Mouse (Mus musculus) gastrocnemius, postnatal 36 days (tissue): ENCODE data around the gene Vps4b. TPM values are rescaled to one million over a fixed set of nuclear protein-coding genes. Genes with fewer than 3 reads are reported as not detected.
A peak's percentile ranks its signal among the peaks of the same experiment; 100 is the strongest.
"Not testable (repeated sequence)": the region's sequence is repeated elsewhere in the genome, so short reads cannot be mapped to it uniquely, and the experiment has no call there.

Experiments
- DNase-seq, 2 experiments: peaks; one replicate each; pipeline ENCODE4 v3.0.0; 2022
- intact Hi-C: fragments of 180-260 bp; cut with DNase I; formaldehyde crosslinking; loops from one replicate; pipeline ENCODE4 v1.15.1; 2025
- total RNA-seq, 2 experiments: library from RNA; stranded (reverse); gene quantifications; 2 replicates each; pipeline ENCODE4 v1.2.3; 2021

Vps4b gene
- total RNA-seq, 2 experiments from 2014 or later = 18.0 to 18.5 TPM

- no peak for DNase-seq
- intact Hi-C loops = loop anchor here (2.0 kb wide), 1 partner anchor 38 kb away; the partner anchor contains the start of gene Vps4b
Measured at GRCm38 (mm10) chr1:106758734-106759571, 37.6 kb downstream of the Vps4b start.

DNA sequence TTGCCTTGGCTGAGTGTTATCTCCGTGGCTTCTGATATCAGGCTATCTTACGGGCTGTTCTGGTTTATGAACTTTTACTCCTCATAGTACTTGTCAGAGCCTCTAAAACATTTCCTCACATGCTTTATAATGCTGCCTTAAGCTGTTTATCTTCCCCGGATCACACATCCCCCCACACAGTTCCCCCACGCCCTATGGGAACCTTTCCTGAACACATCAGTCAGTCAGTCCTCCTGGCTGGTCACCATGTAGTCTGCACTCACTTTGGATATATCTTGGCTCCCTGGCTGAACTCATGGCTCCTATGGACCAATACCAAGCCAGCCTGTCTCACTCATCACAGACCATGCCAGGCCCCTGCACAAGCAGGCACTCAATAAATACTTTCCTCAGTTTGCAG is 39.9 kb downstream of the Vps4b start:
- intact Hi-C loops = no loop called here
- DNase-seq = no peak

GRCm38 (mm10) chr1:106752013-106752412 is 44.5 kb downstream of the Vps4b start:
- intact Hi-C loops = no loop called here
- no peak for DNase-seq

DNA sequence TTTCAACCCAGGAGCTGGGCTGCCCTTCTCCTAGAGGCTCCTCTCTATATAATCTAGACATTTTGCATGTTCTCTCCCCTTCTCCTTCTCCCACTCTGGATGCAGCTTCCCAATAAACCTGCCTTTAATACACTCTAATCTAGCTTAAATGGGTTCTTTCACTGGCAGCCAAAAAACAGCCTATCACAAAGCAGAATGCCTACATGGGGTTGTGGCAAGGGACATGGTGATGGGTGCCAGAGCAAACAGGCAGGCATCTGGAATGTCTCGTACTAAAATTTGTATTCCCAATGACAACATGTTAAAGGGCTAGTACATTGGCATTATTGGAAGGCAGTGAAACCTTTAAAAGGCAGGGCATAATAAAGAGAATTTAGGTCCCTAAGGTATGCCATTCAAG is 45.9 kb downstream of the Vps4b start:
- no peak for DNase-seq
- intact Hi-C loops = no loop called here

- intact Hi-C loops = no loop called here
- no peak for DNase-seq
Measured at GRCm38 (mm10) chr1:106748555-106749315, 47.8 kb downstream of the Vps4b start.

- intact Hi-C loops = no loop called here
Measured at GRCm38 (mm10) chr1:106742980-106743379, 53.5 kb downstream of the Vps4b start.

GRCm38 (mm10) chr1:106740735-106741134 is 55.8 kb downstream of the Vps4b start:
- DNase-seq = no peak
- intact Hi-C loops = no loop called here

More at GRCm38 (mm10) chr1:106742980-106743379, 53.5 kb downstream of the Vps4b start:
- no peak for DNase-seq

DNA sequence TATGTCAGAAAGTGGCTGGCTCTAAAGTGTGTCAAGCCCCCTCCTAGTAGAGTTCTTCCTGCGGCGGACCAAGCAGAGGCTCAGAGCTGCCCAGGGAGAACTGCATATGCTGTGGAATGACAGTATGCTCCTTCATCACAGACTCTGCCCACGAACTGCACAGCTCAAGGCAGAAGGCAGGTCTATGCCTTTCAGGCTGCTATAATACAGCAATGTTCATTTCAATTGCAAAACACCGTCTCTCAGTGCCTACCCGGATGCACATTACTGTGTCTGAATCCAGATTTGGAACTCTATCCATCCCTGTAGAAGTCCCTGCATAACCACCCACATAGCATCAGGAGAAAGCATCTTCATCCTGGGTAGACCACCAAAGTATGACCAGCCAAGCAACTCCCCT is 56.7 kb downstream of the Vps4b start:
- intact Hi-C loops = loop anchor here (5.0 kb wide), 1 partner anchor 313 kb away; no protein-coding TSS in a partner anchor
- no peak for DNase-seq

- intact Hi-C loops = loop anchor here (5.0 kb wide), 1 partner anchor 311 kb away; no protein-coding TSS in a partner anchor
- DNase-seq = no peak
Measured at GRCm38 (mm10) chr1:106738092-106738491, 58.4 kb downstream of the Vps4b start.

- intact Hi-C loops = loop anchor here (5.0 kb wide), 1 partner anchor 309 kb away; no protein-coding TSS in a partner anchor
- DNase-seq = no peak
Measured at GRCm38 (mm10) chr1:106736211-106736610, 60.3 kb downstream of the Vps4b start.

GRCm38 (mm10) chr1:106735586-106735985 is 60.9 kb downstream of the Vps4b start:
- DNase-seq = no peak
- intact Hi-C loops = loop anchor here (5.0 kb wide), 1 partner anchor 308 kb away; no protein-coding TSS in a partner anchor

- no peak for DNase-seq
- intact Hi-C loops = no loop called here
Measured at GRCm38 (mm10) chr1:106722061-106722460, 74.5 kb downstream of the Vps4b start.

DNA sequence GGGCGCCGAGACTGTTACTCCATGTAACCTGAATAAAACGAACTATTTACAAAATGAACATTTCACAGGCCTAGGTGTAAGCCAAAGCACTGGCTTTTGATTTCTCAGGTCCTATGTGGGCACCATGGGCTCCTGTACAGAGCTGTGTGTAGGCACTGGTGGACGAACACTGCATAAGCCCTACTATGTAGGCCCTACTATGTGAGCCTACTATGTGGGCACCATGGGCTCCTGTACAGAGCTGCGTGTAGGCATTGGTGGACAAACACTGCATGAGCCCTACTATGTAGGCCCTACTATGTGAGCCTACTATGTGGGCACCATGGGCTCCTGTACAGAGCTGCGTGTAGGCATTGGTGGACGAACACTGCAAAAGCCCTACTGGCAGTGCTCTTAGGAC is 78.8 kb downstream of the Vps4b start:
- intact Hi-C loops = loop anchor here (2.0 to 5.0 kb wide), 3 partner anchors 175 to 290 kb away; no protein-coding TSS in a partner anchor
- not testable (repeated sequence) for DNase-seq

DNA sequence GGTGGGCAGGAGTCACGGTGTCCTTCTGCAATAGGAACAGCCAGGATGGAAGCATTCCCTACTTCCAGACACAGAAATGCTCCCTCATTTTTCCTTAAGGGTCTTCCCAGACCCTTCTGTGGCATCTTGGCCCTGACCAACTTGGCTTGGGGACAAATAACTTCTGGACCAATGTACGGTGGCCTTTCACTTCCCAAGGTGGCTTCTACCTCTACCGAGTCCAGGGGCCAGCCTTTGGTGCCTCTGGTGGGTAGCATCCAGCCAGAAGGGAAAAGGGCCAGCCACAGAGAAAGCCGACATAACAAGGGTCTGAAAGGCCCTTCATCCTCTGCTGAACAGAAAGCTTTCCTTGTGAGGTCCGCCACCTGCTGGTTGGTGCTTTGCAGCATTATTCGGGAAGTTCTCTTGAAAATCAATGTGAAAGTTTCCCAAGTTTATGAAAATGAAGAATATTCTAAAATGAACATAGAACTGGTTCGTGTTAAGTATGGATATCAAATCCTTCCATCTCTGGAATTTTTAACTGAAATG is 79.4 kb downstream of the Vps4b start:
- intact Hi-C loops = loop anchor here (2.0 to 5.0 kb wide), 3 partner anchors 174 to 290 kb away; no protein-coding TSS in a partner anchor

GRCm38 (mm10) chr1:106716141-106716540 is 80.4 kb downstream of the Vps4b start:
- intact Hi-C loops = loop anchor here (2.0 to 5.0 kb wide), 3 partner anchors 173 to 289 kb away; no protein-coding TSS in a partner anchor
- DNase-seq = no peak

More for the DNA sequence above, 79.4 kb downstream of the Vps4b start:
- peak; percentile 59 to 67 for DNase-seq

DNA sequence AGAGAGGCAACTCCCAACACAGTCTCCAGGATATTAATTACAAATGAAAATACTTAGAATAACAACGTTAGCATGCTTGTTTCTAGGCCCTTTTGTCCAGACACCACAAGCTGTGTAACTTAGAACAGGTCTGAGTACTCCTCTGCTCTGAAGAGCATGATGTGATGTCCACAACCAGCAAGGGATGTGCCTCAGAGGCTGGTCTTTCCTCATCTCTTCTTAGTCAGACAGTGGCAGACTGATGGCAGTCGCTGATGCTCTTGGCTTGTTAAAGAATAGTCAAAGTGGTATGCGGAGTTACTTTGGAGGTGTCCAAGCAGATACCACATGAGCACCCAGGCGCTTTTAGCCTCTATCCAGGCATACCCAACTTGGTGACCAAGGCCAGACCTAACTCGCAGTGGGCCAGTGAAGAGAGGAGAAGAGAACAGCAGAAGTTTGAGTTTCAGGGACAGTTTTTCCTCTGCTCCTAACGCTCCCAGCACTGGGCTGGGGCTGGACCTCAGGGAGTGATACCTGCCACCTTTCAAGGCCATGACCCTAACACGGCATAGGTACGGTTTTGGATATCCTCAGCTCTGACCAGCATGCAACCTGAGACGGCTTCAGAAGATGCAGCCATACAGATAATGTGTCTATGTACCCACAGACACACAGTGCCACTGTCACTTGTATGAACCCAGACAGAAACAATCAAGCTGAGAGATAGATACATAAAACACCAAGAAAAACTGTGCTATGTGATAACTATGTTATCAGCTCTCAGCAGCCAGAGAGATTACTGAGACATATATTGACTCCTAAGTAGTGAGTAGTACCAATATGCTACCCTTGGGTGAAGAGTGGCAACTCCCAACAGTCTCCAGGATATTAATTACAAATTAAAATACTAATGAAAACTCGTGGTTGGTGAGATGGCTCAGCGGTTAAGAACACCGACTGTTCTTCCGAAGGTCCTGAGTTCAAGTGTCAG is 81.1 kb downstream of the Vps4b start:
- intact Hi-C loops = loop anchor here (2.0 to 5.0 kb wide), 3 partner anchors 173 to 288 kb away; no protein-coding TSS in a partner anchor

GRCm38 (mm10) chr1:106714530-106714981 is 82.0 kb downstream of the Vps4b start:
- intact Hi-C loops = loop anchor here (5.0 kb wide), 1 partner anchor 82 kb away; no protein-coding TSS in a partner anchor
- peak in 1 of 2 experiments; percentile 24 for DNase-seq

More for the DNA sequence above, 81.1 kb downstream of the Vps4b start:
- DNase-seq = no peak
